Mouse (Mus musculus) liver, postnatal 0 days (tissue): ENCODE data around the gene Ino80. TPM values are rescaled to one million over a fixed set of nuclear protein-coding genes. Genes with fewer than 3 reads are reported as not detected.

Experiments
- ATAC-seq: fragments of 200-750 bp; cut with Nextera tagmentation; 2 replicates; pipeline ENCODE4 v1.8.0; 2017; ENCODE audit warnings: mild to moderate bottlenecking, moderate library complexity
- DNase-seq: peaks from one replicate; pipeline ENCODE4 v3.0.0-alpha.2; 2016
- H3K27ac ChIP-seq: fragments of 300-500 bp; sonication (generic); 2 replicates; pipeline ENCODE4 v1.5.1; 2014; ENCODE audit warnings: antibody characterized with exemption, moderate library complexity, mild to moderate bottlenecking, low read depth
- H3K27me3 ChIP-seq: fragments of 300-500 bp; sonication (generic); 2 replicates; pipeline ENCODE4 v1.6.1; 2014; ENCODE audit warnings: low read length, control low read depth, mixed read lengths; ENCODE audit not compliant: insufficient read depth
- H3K36me3 ChIP-seq: fragments of 300-500 bp; sonication (generic); replicated peaks from 2 replicates; pipeline ENCODE4 v1.6.1; 2014; ENCODE audit warnings: mild to moderate bottlenecking, control low read depth, low read length, moderate library complexity, mixed read lengths; ENCODE audit not compliant: insufficient read depth
- H3K4me1 ChIP-seq: fragments of 300-500 bp; sonication (generic); 2 replicates; pipeline ENCODE4 v1.6.1; 2014; ENCODE audit warnings: antibody characterized with exemption, mild to moderate bottlenecking, control low read depth; ENCODE audit not compliant: insufficient read depth
- H3K4me2 ChIP-seq: fragments of 300-500 bp; sonication (generic); 2 replicates; pipeline ENCODE4 v1.6.1; 2014; ENCODE audit warnings: low read depth, mild to moderate bottlenecking, low read length, moderate library complexity, mixed read lengths
- H3K4me3 ChIP-seq: fragments of 300-500 bp; sonication (generic); 2 replicates; pipeline ENCODE4 v1.5.1; 2014; ENCODE audit warnings: low read depth, low read length
- H3K9ac ChIP-seq: fragments of 300-500 bp; sonication (generic); replicated peaks from 2 replicates; pipeline ENCODE4 v1.6.1; 2014; ENCODE audit warnings: mild to moderate bottlenecking, moderate library complexity
- H3K9me3 ChIP-seq: fragments of 300-500 bp; sonication (generic); 2 replicates; pipeline ENCODE4 v1.6.1; 2016; ENCODE audit warnings: mild to moderate bottlenecking, control low read depth, low read length, mixed read lengths
- CTCF ChIP-seq: sonication (generic); IDR thresholded peaks from 2 replicates; pipeline ENCODE4 v1.5.1; 2016; ENCODE audit warnings: antibody characterized with exemption, low read depth
- EP300 ChIP-seq: IDR thresholded peaks from 2 replicates; pipeline ENCODE4 v1.6.1; 2016; ENCODE audit warnings: antibody characterized with exemption, low read depth, mild to moderate bottlenecking
- WGBS: fragments of 180-500 bp; shearing (Covaris S2); extraction: QIAGEN DNeasy Blood & Tissue Kit; methylation state at CpG from one replicate; pipeline ENCODE4 v1.1.7; 2014; ENCODE audit not compliant: insufficient replicate concordance; 5-methylcytosine and 5-hydroxymethylcytosine counted together
- polyA plus RNA-seq: library from polyadenylated mRNA; unstranded; fragments of >200 nt; fragmentation: Nextera tagmentation; extraction: Ambion mirVana; gene quantifications from 2 replicates; pipeline ENCODE4 v1.2.1, GENCODE M21; 2015

The Ino80 gene
- polyA plus RNA-seq = 0.97 and 1.0 TPM in 2 replicates

- peak within 1 kb of the TSS; percentile 100 for H3K27ac ChIP-seq
- no peaks in the 10 kb centered on the region for H3K36me3 ChIP-seq
- H3K4me2 ChIP-seq = peak within 1 kb of the TSS; percentile 91
- ATAC-seq = peak; percentile 92
- peak; percentile 79 for TF ChIP-seq EP300
- TF ChIP-seq CTCF = no peak
- H3K9ac ChIP-seq = peak within 1 kb of the TSS; percentile 98
- H3K4me1 ChIP-seq = peaks cover 10% of the 10 kb centered on the region; the same call in 1 of the 2 replicates
- DNase-seq = peak; percentile 98
- peak within 1 kb of the TSS; percentile 82 for H3K4me3 ChIP-seq
- WGBS = 2% methylated on average over 46 of the region's 72 CpGs
- no peaks in the 10 kb centered on the region for H3K9me3 ChIP-seq
- H3K27me3 ChIP-seq = no peaks in the 10 kb centered on the region
Measured at GRCm38 (mm10) chr2:119477571-119478396, at the start of gene Ino80. Gene Ino80, minus strand, starts transcription at chr2:119477687.

GRCm38 (mm10) chr2:119525422-119525821, 47.9 kb upstream of the Ino80 start:
- 62% methylated on average over 4 of the region's 4 CpGs for WGBS
- no peak overlapping the region for H3K4me2 ChIP-seq
- no peak overlapping the region for H3K27ac ChIP-seq
- DNase-seq = no peak
- no peak overlapping the region for H3K9ac ChIP-seq
- no peaks in the 10 kb centered on the region for H3K27me3 ChIP-seq
- no peaks in the 10 kb centered on the region for H3K36me3 ChIP-seq
- ATAC-seq = no peak
- H3K4me1 ChIP-seq = no peaks in the 10 kb centered on the region
- TF ChIP-seq CTCF (no peak), EP300 (no peak)
- no peaks in the 10 kb centered on the region for H3K9me3 ChIP-seq
- H3K4me3 ChIP-seq = no peak overlapping the region

DNA sequence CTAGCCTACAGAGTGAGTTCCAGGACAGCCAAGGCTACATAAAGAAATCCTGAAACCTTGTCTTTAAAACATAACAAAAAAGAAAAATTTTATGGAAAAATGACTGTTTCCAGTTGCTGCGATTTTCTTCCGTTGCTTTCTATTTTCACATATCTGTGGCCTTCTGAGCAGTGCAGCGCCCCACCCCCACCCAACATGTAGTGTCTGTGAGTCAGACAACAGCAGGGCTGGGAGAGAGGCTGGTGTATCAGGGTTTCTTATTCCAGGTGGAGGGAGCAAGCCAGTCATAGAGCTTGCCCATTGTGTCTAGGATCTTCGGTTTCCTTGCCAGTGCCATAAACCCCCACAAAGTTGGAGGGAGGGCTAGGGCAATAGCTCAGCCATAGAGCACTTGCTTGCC, 46.3 kb upstream of the Ino80 start:
- Histone ChIP-seq H3K27ac (no peak overlapping the region), H3K9me3 (no peaks in the 10 kb centered on the region), H3K36me3 (no peaks in the 10 kb centered on the region), H3K27me3 (no peaks in the 10 kb centered on the region), H3K4me2 (no peak overlapping the region), H3K4me1 (no peaks in the 10 kb centered on the region), H3K9ac (no peak overlapping the region), H3K4me3 (no peak overlapping the region)
- DNase-seq (no peak), ATAC-seq (no peak)
- WGBS = 73% methylated on average over 4 of the region's 4 CpGs
- TF ChIP-seq EP300 = no peak
- TF ChIP-seq CTCF = no peak

- Histone ChIP-seq H3K27ac (no peak overlapping the region), H3K9ac (no peak overlapping the region), H3K9me3 (no peaks in the 10 kb centered on the region), H3K27me3 (no peaks in the 10 kb centered on the region), H3K4me3 (no peak overlapping the region), H3K4me1 (no peaks in the 10 kb centered on the region; the same call in 1 of the 2 replicates), H3K4me2 (no peak overlapping the region), H3K36me3 (no peaks in the 10 kb centered on the region)
- no peak for ATAC-seq
- TF ChIP-seq EP300 = no peak
- DNase-seq = no peak
- 64% methylated on average over 7 of the region's 7 CpGs for WGBS
Measured at GRCm38 (mm10) chr2:119520550-119520949, 43.1 kb upstream of the Ino80 start.

GRCm38 (mm10) chr2:119516811-119517210, 39.3 kb upstream of the Ino80 start:
- H3K27ac ChIP-seq = no peak overlapping the region
- no peak for ATAC-seq
- no peaks in the 10 kb centered on the region; the same call in 1 of the 2 replicates for H3K4me1 ChIP-seq
- H3K36me3 ChIP-seq = no peaks in the 10 kb centered on the region
- no peak overlapping the region for H3K4me3 ChIP-seq
- no peak for DNase-seq
- no peak for TF ChIP-seq CTCF
- H3K27me3 ChIP-seq = no peaks in the 10 kb centered on the region
- no peak overlapping the region; the same call in 1 of the 2 replicates for H3K9ac ChIP-seq
- no peaks in the 10 kb centered on the region for H3K9me3 ChIP-seq
- no peak overlapping the region for H3K4me2 ChIP-seq
- 56% methylated on average over 5 of the region's 5 CpGs for WGBS

DNA sequence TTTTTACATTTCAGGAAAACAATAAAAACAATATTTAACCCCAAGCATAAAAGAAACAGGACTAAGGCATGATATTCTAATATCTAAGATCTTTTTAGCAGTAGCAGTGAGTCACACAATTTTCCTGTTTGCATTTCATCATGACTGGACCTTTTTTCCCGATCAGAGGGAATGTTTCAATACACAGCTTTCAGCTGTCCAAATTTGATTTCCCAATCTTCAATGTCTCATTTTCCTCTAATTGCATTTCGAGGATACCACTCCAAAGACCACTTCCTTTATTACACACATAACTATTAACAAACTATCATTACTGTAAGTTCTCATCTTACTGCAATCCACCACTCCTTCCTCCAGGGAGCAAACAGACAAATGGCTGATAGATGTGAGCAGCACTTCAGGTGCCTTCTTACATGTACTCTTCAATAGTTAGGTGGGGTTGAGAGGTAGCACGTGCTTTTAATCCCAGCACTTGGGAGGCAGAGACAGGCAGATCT, 36.6 kb upstream of the Ino80 start:
- ATAC-seq = no peak
- H3K9me3 ChIP-seq = no peaks in the 10 kb centered on the region

More for the DNA sequence above, 36.6 kb upstream of the Ino80 start:
- 51% methylated on average over 3 of the region's 3 CpGs for WGBS
- no peak for TF ChIP-seq EP300
- TF ChIP-seq CTCF = no peak
- Histone ChIP-seq H3K4me3 (no peak overlapping the region), H3K36me3 (no peaks in the 10 kb centered on the region), H3K4me2 (no peak overlapping the region), H3K4me1 (no peaks in the 10 kb centered on the region; the same call in 1 of the 2 replicates), H3K9ac (no peak overlapping the region), H3K27me3 (no peaks in the 10 kb centered on the region), H3K27ac (no peak overlapping the region)
- no peak for DNase-seq
